Comparison of ENCODE assay signal across 8 mouse cellular contexts in the genomic region with DNA sequence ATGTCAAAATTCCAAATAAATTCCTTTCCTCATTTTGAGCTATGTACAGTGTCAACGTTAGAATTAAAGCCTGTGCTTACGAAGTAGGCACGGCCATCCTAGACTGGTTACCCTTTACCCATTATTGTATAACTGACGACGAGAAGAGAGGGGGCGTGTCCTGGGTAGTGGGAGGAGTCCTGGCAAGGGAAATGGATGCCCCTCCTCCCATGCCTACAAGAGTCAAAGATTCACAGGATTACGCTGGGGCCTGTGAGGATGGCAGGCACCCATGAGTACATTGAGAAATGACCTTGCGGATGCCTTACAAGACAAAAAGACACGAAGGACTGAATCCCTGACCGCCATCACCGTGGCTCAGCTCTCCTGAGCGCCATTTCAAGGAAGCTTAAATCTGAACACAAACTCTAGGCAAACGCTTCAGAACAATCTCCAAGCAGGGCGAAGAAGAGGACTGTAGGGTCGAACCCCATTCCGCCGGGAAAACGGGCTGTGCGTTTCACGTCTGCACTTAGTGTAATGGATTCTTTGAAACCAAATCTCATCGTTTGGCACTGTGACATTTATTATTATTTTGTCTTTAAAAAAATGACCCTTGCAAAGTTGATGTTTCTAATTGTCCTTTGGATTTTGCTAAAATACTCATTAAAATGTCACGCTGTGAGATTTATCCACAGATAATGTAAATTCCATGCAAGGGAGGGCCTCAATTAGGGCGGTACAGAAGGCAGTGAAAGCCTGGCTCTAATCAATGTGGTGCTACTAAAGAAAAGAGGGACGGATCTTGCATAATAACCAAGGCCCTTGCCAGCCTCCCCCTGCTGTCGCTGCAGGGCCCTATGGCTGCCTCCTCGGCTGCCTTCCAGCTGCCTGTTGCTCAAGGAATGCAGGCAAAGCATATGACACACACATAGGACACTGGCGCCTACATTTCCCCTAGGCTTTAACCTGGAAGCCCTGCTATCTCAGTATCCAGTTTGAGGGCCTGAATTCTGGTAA.
DNase-seq lines count a peak whose midpoint lies in the region; ATAC-seq and TF ChIP-seq lines count a peak whose summit lies in the region.

No protein-coding gene starts in this region.

- no peak for TF ChIP-seq EP300 in stomach, postnatal 0 days (optimal IDR thresholded peaks at IDR 0.05)

- no peaks in the 10 kb centered on the region for H3K27me3 ChIP-seq in hindbrain, embryonic 12.5 days
- H3K27me3 ChIP-seq in midbrain, embryonic 16.5 days (ENCODE audit: control insufficient read depth, insufficient read depth, low read depth, low read length): no peaks in the 10 kb centered on the region
- H3K27me3 ChIP-seq in stomach, postnatal 0 days (ENCODE audit: control insufficient read depth, insufficient read depth, low read length): no peaks in the 10 kb centered on the region

- intact Hi-C loops in gastrocnemius, adult 2 months (cut with DNase I): no loop called here

- H3K36me3 ChIP-seq in hindbrain, embryonic 12.5 days: no peaks in the 10 kb centered on the region
- no peaks in the 10 kb centered on the region for H3K36me3 ChIP-seq in midbrain, embryonic 16.5 days (ENCODE audit: control insufficient read depth, insufficient read depth, low read length)
- no peaks in the 10 kb centered on the region for H3K36me3 ChIP-seq in stomach, postnatal 0 days (ENCODE audit: control insufficient read depth, insufficient read depth, low read length)

- peak; percentile 87 for ATAC-seq in hindbrain, embryonic 12.5 days (ENCODE audit: low FRiP score)
- peak; percentile 75; the same call in 1 of the 2 replicates for ATAC-seq in midbrain, embryonic 16.5 days
- no peak for ATAC-seq in activated CD4-positive, CD25-positive, alpha-beta regulatory T cell, adult 4 months
- no peak for ATAC-seq in stomach, postnatal 0 days (ENCODE audit: low FRiP score, low TSS enrichment)

- no peak for TF ChIP-seq CTCF in layer of hippocampus, adult 2 months (conservative IDR thresholded peaks at IDR 0.05)
- TF ChIP-seq CTCF in gastrocnemius, adult 2 months (IDR thresholded peaks at IDR 0.05): no peak
- no peak for TF ChIP-seq CTCF in stomach, postnatal 0 days (IDR thresholded peaks at IDR 0.05; ENCODE audit: low read depth)

- no peak overlapping the region for H3K4me2 ChIP-seq in hindbrain, embryonic 12.5 days (replicated peaks)
- H3K4me2 ChIP-seq in midbrain, embryonic 16.5 days (ENCODE audit: low read length): no peak overlapping the region
- no peak overlapping the region for H3K4me2 ChIP-seq in stomach, postnatal 0 days (replicated peaks; ENCODE audit: low read depth)

- 53% methylated on average over 27 of the region's 27 CpGs for WGBS in hindbrain, embryonic 12.5 days
- 54% methylated on average over 27 of the region's 27 CpGs for WGBS in midbrain, embryonic 16.5 days
- WGBS in stomach, postnatal 0 days: 70% methylated on average over 27 of the region's 27 CpGs

- H3K4me3 ChIP-seq in layer of hippocampus, adult 2 months: no peak overlapping the region
- H3K4me3 ChIP-seq in hindbrain, embryonic 12.5 days: no peak overlapping the region
- H3K4me3 ChIP-seq in midbrain, embryonic 16.5 days (ENCODE audit: low read depth, low read length): no peak overlapping the region
- no peak overlapping the region for H3K4me3 ChIP-seq in gastrocnemius, adult 2 months
- no peak overlapping the region for H3K4me3 ChIP-seq in stomach, postnatal 0 days (ENCODE audit: low read depth, low read length)

- peak; percentile 24 to 48 for DNase-seq in layer of hippocampus, adult 18-20 months (ENCODE audit: low spot score in 2 of 2)
- no peak for DNase-seq in layer of hippocampus, adult 2 months (ENCODE audit: low spot score in 2 of 2)
- DNase-seq in cerebellum, adult 8-10 months: peak; percentile 5
- no peak for DNase-seq in gastrocnemius, adult 2 months
- DNase-seq in stomach, postnatal 0 days (ENCODE audit: low spot score): no peak

- peaks cover 10% of the 10 kb centered on the region; the same call in 1 of the 2 replicates for H3K4me1 ChIP-seq in hindbrain, embryonic 12.5 days
- H3K4me1 ChIP-seq in midbrain, embryonic 16.5 days (ENCODE audit: control insufficient read depth, insufficient read depth, low read length): peaks cover 4% of the 10 kb centered on the region
- no peaks in the 10 kb centered on the region for H3K4me1 ChIP-seq in stomach, postnatal 0 days (replicated peaks; ENCODE audit: control insufficient read depth, insufficient read depth)

- H3K9ac ChIP-seq in hindbrain, embryonic 12.5 days: no peak overlapping the region
- H3K9ac ChIP-seq in midbrain, embryonic 16.5 days (ENCODE audit: low read depth, low read length): no peak overlapping the region
- no peak overlapping the region for H3K9ac ChIP-seq in stomach, postnatal 0 days (ENCODE audit: low read length)

- no peaks in the 10 kb centered on the region for H3K9me3 ChIP-seq in hindbrain, embryonic 12.5 days (replicated peaks)
- no peaks in the 10 kb centered on the region for H3K9me3 ChIP-seq in midbrain, embryonic 16.5 days (replicated peaks; ENCODE audit: control insufficient read depth, low read length, poor library complexity, severe bottlenecking)
- no peaks in the 10 kb centered on the region for H3K9me3 ChIP-seq in stomach, postnatal 0 days (ENCODE audit: control insufficient read depth, low read length)

- no peak overlapping the region for H3K27ac ChIP-seq in layer of hippocampus, adult 2 months
- H3K27ac ChIP-seq in hindbrain, embryonic 12.5 days: peak overlapping the region; percentile 4; the same call in 1 of the 2 replicates
- H3K27ac ChIP-seq in midbrain, embryonic 16.5 days (ENCODE audit: low read length): peak overlapping the region; percentile 22; the same call in 1 of the 2 replicates
- no peak overlapping the region for H3K27ac ChIP-seq in gastrocnemius, adult 2 months
- no peak overlapping the region for H3K27ac ChIP-seq in stomach, postnatal 0 days (replicated peaks)

Comparison
In these comparisons a context has a peak if more than half of its experiments do, and no peak if none do; other contexts are left out.
1. DNase-seq: peak in layer of hippocampus, adult 18-20 months (2 of 2) and cerebellum, adult 8-10 months (single experiment); none in layer of hippocampus, adult 2 months (0 of 2), gastrocnemius, adult 2 months (single experiment) and stomach, postnatal 0 days (single experiment).
2. H3K27ac ChIP-seq: peak in hindbrain, embryonic 12.5 days (single experiment) and midbrain, embryonic 16.5 days (single experiment); none in layer of hippocampus, adult 2 months (single experiment), gastrocnemius, adult 2 months (single experiment) and stomach, postnatal 0 days (single experiment).
3. ATAC-seq: peak in hindbrain, embryonic 12.5 days (single experiment) and midbrain, embryonic 16.5 days (single experiment); none in activated CD4-positive, CD25-positive, alpha-beta regulatory T cell, adult 4 months (single experiment) and stomach, postnatal 0 days (single experiment).